16 mouse cellular contexts compared by ENCODE assay signal in the genomic region with DNA sequence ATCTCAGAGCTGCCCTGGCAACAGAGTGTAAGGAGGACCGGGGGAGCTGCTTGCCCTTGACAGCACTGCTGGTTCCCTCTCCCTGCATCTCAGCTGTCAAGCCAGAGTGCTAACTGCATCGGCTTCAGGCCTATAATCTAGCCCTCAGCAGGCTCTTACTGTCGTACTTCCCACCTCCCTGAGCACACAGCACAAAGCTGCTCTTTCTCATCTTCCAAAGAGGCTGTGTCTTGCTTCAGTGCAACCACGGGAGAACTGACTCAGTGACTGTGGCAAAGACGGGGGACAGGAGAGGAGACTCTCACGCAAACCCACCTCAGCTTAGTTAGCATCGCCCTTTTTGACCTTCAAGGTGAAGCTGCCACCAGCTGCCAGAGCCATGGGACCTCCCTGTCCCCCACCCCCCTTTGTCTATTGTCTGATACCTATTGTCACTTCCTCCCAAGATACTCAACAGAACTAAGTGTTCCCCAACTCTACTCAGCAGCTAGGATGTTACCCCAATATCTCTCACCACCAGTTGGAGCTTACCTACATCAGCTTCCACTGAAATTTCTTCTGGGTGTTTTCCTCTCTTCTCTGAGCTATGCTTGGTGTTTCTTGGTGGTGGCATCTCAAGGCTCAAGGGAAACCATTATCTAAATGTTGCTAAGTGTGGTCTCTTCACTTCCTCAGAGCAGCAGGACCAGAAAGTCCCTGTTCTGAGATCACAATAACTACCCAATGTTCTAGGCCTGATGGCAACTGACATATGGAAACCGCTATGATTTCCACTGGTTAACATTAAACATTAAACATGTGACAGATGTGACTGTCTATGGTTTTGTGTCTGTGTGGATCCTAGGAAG. TPM values are rescaled to one million over a fixed set of nuclear protein-coding genes. Genes with fewer than 3 reads are reported as not detected.
DNase-seq lines count a peak whose midpoint lies in the region; ATAC-seq and TF ChIP-seq lines count a peak whose summit lies in the region.
"Had no signal": no experiment of that assay in that cellular context is flagged by ENCODE, and none has a peak within 500 bp of the region (broad histone marks: within the 10 kb centered on the region; RNA-seq: fewer than 3 reads in every experiment).

No protein-coding gene starts in this region.

- TF ChIP-seq POLR2A in spleen, adult 2 months (IDR thresholded peaks at IDR 0.05; ENCODE audit: low read depth, low read length): no peak
- TF ChIP-seq POLR2A in CH12.LX (IDR thresholded peaks at IDR 0.05; ENCODE audit: low read depth, low read length): no peak

- peak; percentile 55 for ATAC-seq in inflammation-experienced regulatory T-cells, adult 6 months
- ATAC-seq: liver, embryonic 12.5 days; lung, postnatal 0 days had no signal

- no peaks in the 10 kb centered on the region for H3K36me3 ChIP-seq in spleen, adult 2 months (ENCODE audit: control insufficient read depth, insufficient read depth, low read length)
- no peaks in the 10 kb centered on the region for H3K36me3 ChIP-seq in CH12.LX (replicated peaks in 1 of 2; ENCODE audit: control insufficient read depth in 1 of 2, insufficient read depth in 1 of 2, low read length in 1 of 2)
- H3K36me3 ChIP-seq: liver, embryonic 12.5 days; midbrain, embryonic 12.5 days had no signal

- TF ChIP-seq CTCF in spleen, adult 2 months (IDR thresholded peaks at IDR 0.05; ENCODE audit: extremely low read depth, insufficient read depth, insufficient read length, insufficient replicate concordance): no peak
- no peak for TF ChIP-seq CTCF in CH12.LX (conservative IDR thresholded peaks at IDR 0.05 in 1 of 2, IDR thresholded peaks at IDR 0.05 in 1 of 2; ENCODE audit: low read depth in 2 of 2, low read length in 2 of 2)

- 61% methylated on average over 8 of the region's 8 CpGs for WGBS in spleen, adult 2 months

- DNase-seq in spleen, adult 2 months (ENCODE audit: low read depth in 1 of 2, low spot score in 2 of 2): no peak
- no peak for DNase-seq in spleen, postnatal 10 days (ENCODE audit: low spot score in 2 of 2)
- DNase-seq in CH12.LX (ENCODE audit: extremely low read depth): peak; percentile 50
- DNase-seq in thymus, postnatal 4 days: peak; percentile 47
- no peak for DNase-seq in kidney, adult 18-20 months
- no peak for DNase-seq in ovary, postnatal 10 days (ENCODE audit: low spot score)
- DNase-seq: cerebellum, adult 18-20 months; kidney, adult 2 months; kidney, postnatal 4 days; layer of hippocampus, postnatal 36 days; left cerebral cortex, postnatal 4 days had no signal

- no peaks in the 10 kb centered on the region for H3K27me3 ChIP-seq in spleen, adult 2 months (ENCODE audit: control insufficient read depth, insufficient read depth, low read length)
- H3K27me3 ChIP-seq in CH12.LX (replicated peaks): no peaks in the 10 kb centered on the region
- H3K27me3 ChIP-seq: liver, embryonic 12.5 days had no signal

- peaks cover 11% of the 10 kb centered on the region for H3K9me3 ChIP-seq in CH12.LX (replicated peaks; ENCODE audit: low read length)
- H3K9me3 ChIP-seq: liver, embryonic 12.5 days; midbrain, embryonic 12.5 days had no signal

- TF ChIP-seq EP300 in CH12.LX (IDR thresholded peaks at IDR 0.05; ENCODE audit: low read length): no peak

- H3K4me3 ChIP-seq in spleen, adult 2 months (ENCODE audit: extremely low read depth, insufficient read depth, insufficient read length): no peak overlapping the region
- H3K4me3 ChIP-seq in CH12.LX (replicated peaks in 1 of 3; ENCODE audit: low read depth in 2 of 3, low read length in 2 of 3, poor library complexity in 1 of 3): peak overlapping the region in 1 of 3 experiments; percentile 32
- H3K4me3 ChIP-seq: liver, embryonic 12.5 days; midbrain, embryonic 12.5 days had no signal

- peak overlapping the region; percentile 84 for H3K27ac ChIP-seq in spleen, adult 2 months (ENCODE audit: insufficient read depth, low read length)
- H3K27ac ChIP-seq in CH12.LX (ENCODE audit: insufficient read depth, low read depth): peak overlapping the region; percentile 39
- H3K27ac ChIP-seq: hindbrain, embryonic 14.5 days; liver, embryonic 12.5 days; midbrain, embryonic 12.5 days had no signal

- in situ Hi-C loops in CH12.LX (cut with MboI; ENCODE audit: low pct_ligation_motif_present, low pct_unique_long_range_greater_than_20kb, low sequenced_read_pairs): no loop called here

- peaks cover 24% of the 10 kb centered on the region; the same call in 1 of the 2 replicates for H3K4me1 ChIP-seq in spleen, adult 2 months (ENCODE audit: control insufficient read depth, insufficient read depth, insufficient read length)
- peaks cover 22 to 61% of the 10 kb centered on the region in 2 experiments for H3K4me1 ChIP-seq in CH12.LX (ENCODE audit: control insufficient read depth in 1 of 2, insufficient read depth in 2 of 2)

- H3K4me2 ChIP-seq in CH12.LX (ENCODE audit: insufficient read depth, low read depth, poor library complexity, severe bottlenecking): peak overlapping the region; percentile 23; the same call in 1 of the 2 replicates
- H3K4me2 ChIP-seq: hindbrain, embryonic 14.5 days; liver, embryonic 12.5 days; midbrain, embryonic 12.5 days had no signal

- H3K9ac ChIP-seq in CH12.LX (ENCODE audit: insufficient read depth, low read depth): peak overlapping the region; percentile 9; the same call in 1 of the 2 replicates
- H3K9ac ChIP-seq: hindbrain, embryonic 14.5 days; liver, embryonic 12.5 days; midbrain, embryonic 12.5 days had no signal

- dilution Hi-C loops in CH12.LX (cut with MboI; ENCODE audit: extremely low pct_ligation_motif_present, extremely low pct_unique_long_range_greater_than_20kb, low sequenced_read_pairs): no loop called here

- H3K79me2 ChIP-seq in CH12.LX (replicated peaks; ENCODE audit: control insufficient read depth, extremely low read depth, insufficient read depth, poor library complexity, severe bottlenecking): no peaks in the 10 kb centered on the region

- no peak for TF ChIP-seq RAD21 in CH12.LX (IDR thresholded peaks at IDR 0.05; ENCODE audit: low read depth, low read length)

TF ChIP-seq in CH12.LX, 34 proteins besides CTCF, POLR2A, EP300 and RAD21:
- TF ChIP-seq NELFE (IDR thresholded peaks at IDR 0.05; ENCODE audit: low read depth, low read length) (no peak), MAFK (IDR thresholded peaks at IDR 0.05; ENCODE audit: insufficient replicate concordance, low read length) (no peak), USF2 (conservative IDR thresholded peaks at IDR 0.05; ENCODE audit: low read depth, low read length) (no peak), ETS1 (conservative IDR thresholded peaks at IDR 0.05; ENCODE audit: low read depth, low read length) (no peak), ZMIZ1 (IDR thresholded peaks at IDR 0.05; ENCODE audit: low read depth, low read length) (no peak), MAZ (IDR thresholded peaks at IDR 0.05; ENCODE audit: low read depth, low read length) (no peak), HCFC1 (IDR thresholded peaks at IDR 0.05; ENCODE audit: low read depth, low read length) (no peak), CHD1 (IDR thresholded peaks at IDR 0.05; ENCODE audit: low read depth, low read length) (no peak), SIN3A (IDR thresholded peaks at IDR 0.05; ENCODE audit: low read length) (no peak; the same call in 1 of the 2 replicates), USF1 (IDR thresholded peaks at IDR 0.05; ENCODE audit: low read depth, low read length) (no peak), JUND (conservative IDR thresholded peaks at IDR 0.05; ENCODE audit: low read depth, low read length) (no peak), GABPA (IDR thresholded peaks at IDR 0.05; ENCODE audit: insufficient replicate concordance, low read depth, low read length) (no peak), ZNF384 (IDR thresholded peaks at IDR 0.05; ENCODE audit: low read depth, low read length) (no peak), NRF1 (IDR thresholded peaks at IDR 0.05; ENCODE audit: low read depth, low read length) (no peak), POLR2AphosphoS2 (IDR thresholded peaks at IDR 0.05; ENCODE audit: low read depth, low read length) (no peak), KAT2A (IDR thresholded peaks at IDR 0.05; ENCODE audit: insufficient replicate concordance, low read length) (no peak)
TF ChIP-seq in CH12.LX: peak in this region for 0.

RNA-seq across cellular contexts. Expression of gene Sema4d, which starts 4.6 kb away (rescaled TPM):
- 77.0 and 103 TPM in 2 replicates for polyA plus RNA-seq in spleen, adult 2 months (2012; rRNA removed)
- 16.7 and 17.8 TPM in 2 replicates for total RNA-seq in CH12.LX (2012; rRNA removed)
- total RNA-seq in CH12.LX (2014; rRNA removed): 9.8 and 12.8 TPM in 2 replicates
- polyA plus RNA-seq in CH12.LX (2012; ENCODE audit: insufficient read length, low read depth): 57.6 and 67.1 TPM in 2 replicates
- 100 to 1,000 TPM; 111 to 154 (median 126) TPM for polyA plus RNA-seq in inflammation-experienced regulatory T-cells, adult 6 months (2017; shearing (Covaris generic))

RNA-seq across cellular contexts. Expression of gene Gadd45g, which starts 48.4 kb away (rescaled TPM):
- polyA plus RNA-seq in spleen, adult 2 months (2012; rRNA removed): 14.6 and 19.8 TPM in 2 replicates
- total RNA-seq in CH12.LX (2012; rRNA removed) (1.2 and 2.7 TPM in 2 replicates), CH12.LX (2014; rRNA removed) (2.5 and 3.1 TPM in 2 replicates)
- polyA plus RNA-seq in CH12.LX (2012; ENCODE audit: insufficient read length, low read depth): 2.9 and 3.6 TPM in 2 replicates
- 10 to 100 TPM; 12.4 to 28.7 (median 19.4) TPM for polyA plus RNA-seq in inflammation-experienced regulatory T-cells, adult 6 months (2017; shearing (Covaris generic))

Comparison
In these comparisons a context has a peak if more than half of its experiments do, and no peak if none do; other contexts are left out.
1. DNase-seq: peak in CH12.LX (single experiment) and thymus, postnatal 4 days (single experiment); none in spleen, adult 2 months (0 of 2), spleen, postnatal 10 days (0 of 2), kidney, adult 18-20 months (single experiment) and ovary, postnatal 10 days (single experiment).